Mouse (Mus musculus) brain, embryonic 14.5 days (tissue): ENCODE data around the gene Car11.

Source experiments
- CTCF ChIP-seq: fragments of 200-500 bp; IDR thresholded peaks from 2 replicates; pipeline ENCODE4 v1.5.1; 2012; ENCODE audit warnings: inconsistent platforms, mild to moderate bottlenecking, moderate library complexity, borderline replicate concordance; ENCODE audit not compliant: insufficient read depth, insufficient read length; ENCODE audit errors: extremely low read depth
- POLR2A ChIP-seq: fragments of 200-500 bp; IDR thresholded peaks from 2 replicates; pipeline ENCODE4 v1.6.1; 2012; ENCODE audit warnings: mild to moderate bottlenecking, inconsistent platforms, borderline replicate concordance; ENCODE audit not compliant: poor library complexity, insufficient read depth, insufficient read length, severe bottlenecking; ENCODE audit errors: extremely low read depth

DNA sequence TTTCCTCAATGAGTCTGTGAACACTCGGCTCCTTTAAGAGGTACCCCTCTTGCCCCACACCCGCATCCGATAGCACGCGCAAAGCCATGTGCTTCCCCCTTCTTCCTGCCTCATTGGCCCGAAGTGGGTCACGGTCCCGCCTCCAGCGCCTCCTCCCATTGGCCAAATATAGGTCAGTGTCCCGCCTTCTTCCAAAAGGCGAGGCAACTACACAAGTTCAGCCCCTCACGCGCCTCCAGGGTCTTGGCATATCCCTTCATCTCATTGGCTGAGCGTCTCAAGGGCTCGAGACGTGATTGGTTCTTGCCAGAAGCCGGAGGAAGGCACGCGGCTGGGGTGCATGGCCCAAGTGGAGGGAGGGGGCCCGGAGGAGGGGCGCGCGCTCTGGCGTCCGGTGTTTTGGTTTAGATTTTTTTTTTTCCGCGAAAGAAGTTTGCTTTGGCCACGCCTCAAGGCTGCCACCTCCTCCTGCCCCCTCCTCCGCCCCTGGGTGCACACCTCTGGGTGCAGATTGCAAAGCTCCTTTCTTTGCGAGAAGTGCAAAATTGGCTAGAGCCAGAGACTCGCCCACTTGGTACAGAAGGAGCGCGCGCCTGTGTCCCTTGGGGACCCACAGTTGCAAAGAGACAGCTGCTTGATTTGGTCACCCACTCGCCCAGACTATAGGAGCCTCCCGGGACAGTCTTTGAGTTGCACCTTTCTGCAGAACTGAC lies 5.2 kb downstream of the Car11 start, which contains the start of gene Dbp:
- TF ChIP-seq CTCF, result no peak
- TF ChIP-seq POLR2A, result no peak
